Mouse (Mus musculus) MN1 (cell line): ENCODE results near the gene Olfr116.

Experiments
- DNase-seq: peaks from one replicate; pipeline ENCODE4 v3.0.0-alpha.2; 2016; ENCODE audit warnings: low spot score

The Olfr116 gene

GRCm38 (mm10) chr17:37627009-37627408, at the start of gene Olfr116, which contains the start of gene Olfr115:
TSS of gene Olfr116 (minus strand) at chr17:37627199.
TSS of gene Olfr115 (minus strand) at chr17:37627109.
- no peak for DNase-seq

GRCm38 (mm10) chr17:37666688-37667087, 39.7 kb upstream of the Olfr116 start, which contains the start of gene Olfr118:
TSS of gene Olfr118 (plus strand) at chr17:37666988.
- DNase-seq: no peak

- no peak for DNase-seq
Measured at GRCm38 (mm10) chr17:37663682-37664081, 36.7 kb upstream of the Olfr116 start, which contains the start of gene Olfr117. TSS of gene Olfr117 (minus strand) at chr17:37663782.

- DNase-seq: no peak
Measured at GRCm38 (mm10) chr17:37592643-37593042, 34.4 kb downstream of the Olfr116 start, which contains the start of gene Olfr114. TSS of gene Olfr114 (minus strand) at chr17:37592743.

- no peak for DNase-seq
Measured at GRCm38 (mm10) chr17:37577563-37577962, 49.4 kb downstream of the Olfr116 start, which contains the start of gene Olfr113. TSS of gene Olfr113 (minus strand) at chr17:37577663.
